Mouse (Mus musculus): ENCODE measurements around the gene Lmnb2.

DNA sequence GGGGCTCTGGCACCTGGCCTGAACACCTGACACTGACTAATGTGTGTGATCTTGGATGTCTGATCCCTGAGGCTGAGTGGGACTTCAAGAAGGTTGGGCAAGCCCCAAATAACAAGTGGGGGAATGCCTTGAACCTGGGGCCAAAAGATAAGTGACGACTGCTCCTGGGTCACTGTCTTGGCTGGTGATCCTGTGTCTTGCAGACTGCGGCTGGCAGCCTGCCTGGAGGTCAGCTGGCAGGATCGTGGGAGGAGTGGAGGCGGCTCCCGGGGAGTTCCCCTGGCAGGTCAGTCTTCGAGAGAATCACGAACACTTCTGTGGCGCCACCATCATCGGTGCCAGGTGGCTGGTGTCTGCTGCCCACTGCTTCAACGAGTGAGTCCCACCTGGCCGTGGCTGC is 30.9 kb downstream of the Lmnb2 start:
- TF ChIP-seq GATA1 (IDR thresholded peaks at IDR 0.05; ENCODE audit: borderline replicate concordance, low read length) (no peak), FLI1 (IDR thresholded peaks at IDR 0.05; ENCODE audit: low read length) (no peak)

Data from megakaryocyte, embryonic 14.5 days (primary cell).